Mouse (Mus musculus) forebrain, postnatal 0 days (tissue): ENCODE measurements around the gene Abracl. TPM values are rescaled to one million over a fixed set of nuclear protein-coding genes. Genes with fewer than 3 reads are reported as not detected.
A peak's percentile ranks its signal among the peaks of the same experiment; 100 is the strongest.

ENCODE experiments used
- ATAC-seq: fragments of 200-750 bp; cut with Nextera tagmentation; 2 replicates; pipeline ENCODE4 v1.8.0; 2017; ENCODE audit warnings: mild to moderate bottlenecking, moderate library complexity
- DNase-seq: peaks from one replicate; pipeline ENCODE4 v3.0.0-alpha.2; 2015
- H3K27ac ChIP-seq: fragments of 300-500 bp; sonication (generic); 2 replicates; pipeline ENCODE4 v1.5.1; 2014; ENCODE audit warnings: low read depth, mild to moderate bottlenecking, antibody characterized with exemption, low read length, moderate library complexity, mixed read lengths
- H3K27me3 ChIP-seq: fragments of 300-500 bp; sonication (generic); 2 replicates; pipeline ENCODE4 v1.6.1; 2014; ENCODE audit warnings: mild to moderate bottlenecking, low read length, mixed read lengths; ENCODE audit not compliant: insufficient read depth
- H3K36me3 ChIP-seq: fragments of 300-500 bp; sonication (generic); 2 replicates; pipeline ENCODE4 v1.6.1; 2014; ENCODE audit warnings: mild to moderate bottlenecking, moderate library complexity; ENCODE audit not compliant: insufficient read depth
- H3K4me1 ChIP-seq: fragments of 300-500 bp; sonication (generic); 2 replicates; pipeline ENCODE4 v1.6.1; 2014; ENCODE audit warnings: antibody characterized with exemption; ENCODE audit not compliant: insufficient read depth
- H3K4me2 ChIP-seq: fragments of 300-500 bp; sonication (generic); 2 replicates; pipeline ENCODE4 v1.6.1; 2014; ENCODE audit warnings: low read depth, mild to moderate bottlenecking, moderate library complexity
- H3K4me3 ChIP-seq: fragments of 300-500 bp; sonication (generic); 2 replicates; pipeline ENCODE4 v1.5.1; 2014; ENCODE audit warnings: low read depth, low read length, mixed read lengths
- H3K9ac ChIP-seq: fragments of 300-500 bp; sonication (generic); 2 replicates; pipeline ENCODE4 v1.6.1; 2014; ENCODE audit warnings: mild to moderate bottlenecking
- H3K9me3 ChIP-seq: fragments of 300-500 bp; sonication (generic); 2 replicates; pipeline ENCODE4 v1.6.1; 2016; ENCODE audit warnings: low read length
- CTCF ChIP-seq: sonication (generic); IDR thresholded peaks from 2 replicates; pipeline ENCODE4 v1.5.1; 2016; ENCODE audit warnings: antibody characterized with exemption, control low read depth, low read depth
- WGBS: fragments of 180-500 bp; shearing (Covaris S2); extraction: QIAGEN DNeasy Blood & Tissue Kit; methylation state at CpG from one replicate; pipeline ENCODE4 v1.1.7; 2014; 5-methylcytosine and 5-hydroxymethylcytosine counted together
- polyA plus RNA-seq: library from polyadenylated mRNA; unstranded; fragments of >200 nt; fragmentation: Nextera tagmentation; extraction: Ambion mirVana; gene quantifications from 2 replicates; pipeline ENCODE4 v1.2.1, GENCODE M21; 2015
- total RNA-seq: library from RNA; depleted of rRNA; stranded (reverse); fragments of >200 nt; gene quantifications from 2 replicates; pipeline ENCODE4 v1.2.3, GENCODE M21; 2014

Gene Abracl
- total and polyA plus RNA-seq, 2 experiments from 2014 or later, result 39.1 to 71.2 TPM

- H3K27me3 ChIP-seq, result no peaks in the 10 kb centered on the region
- H3K9ac ChIP-seq, result peak within 1 kb of the TSS; percentile 96
- peak within 1 kb of the TSS; percentile 73 for H3K4me2 ChIP-seq
- no peak for TF ChIP-seq CTCF
- H3K27ac ChIP-seq, result peak within 1 kb of the TSS; percentile 93
- WGBS, result under 1% methylated on average over 66 of the region's 90 CpGs
- DNase-seq, result peak; percentile 55
- peak within 1 kb of the TSS; percentile 90 for H3K4me3 ChIP-seq
- peaks cover 17% of the 10 kb centered on the region for H3K4me1 ChIP-seq
- no peaks in the 10 kb centered on the region for H3K9me3 ChIP-seq
- H3K36me3 ChIP-seq, result no peaks in the 10 kb centered on the region
- peak; percentile 76 for ATAC-seq
These were observed 32.8 kb upstream of the Abracl start, which contains the start of gene Reps1 for GRCm38 (mm10) chr10:18055696-18056390. Gene Reps1 (plus strand): TSS chr10:18055861.

- Histone ChIP-seq H3K4me1 (peaks cover 17% of the 10 kb centered on the region), H3K9ac (peak overlapping the region; percentile 96), H3K4me2 (peak overlapping the region; percentile 73), H3K27ac (peak overlapping the region; percentile 93), H3K36me3 (no peaks in the 10 kb centered on the region), H3K27me3 (no peaks in the 10 kb centered on the region), H3K4me3 (peak overlapping the region; percentile 90), H3K9me3 (no peaks in the 10 kb centered on the region)
- peak; percentile 98 for ATAC-seq
- DNase-seq, result peak; percentile 89
- peak; percentile 64 for TF ChIP-seq CTCF
- WGBS, result 2% methylated on average over 56 of the region's 61 CpGs
These were observed 32.1 kb upstream of the Abracl start for GRCm38 (mm10) chr10:18055009-18055695.

GRCm38 (mm10) chr10:18047380-18048146, 24.5 kb upstream of the Abracl start:
- ATAC-seq (no peak), DNase-seq (no peak)
- Histone ChIP-seq H3K4me2 (no peak overlapping the region), H3K4me1 (no peaks in the 10 kb centered on the region), H3K27ac (no peak overlapping the region), H3K9ac (no peak overlapping the region), H3K27me3 (no peaks in the 10 kb centered on the region), H3K9me3 (no peaks in the 10 kb centered on the region), H3K36me3 (no peaks in the 10 kb centered on the region), H3K4me3 (no peak overlapping the region)
- WGBS, result 90% methylated on average over 10 of the region's 10 CpGs
- TF ChIP-seq CTCF, result no peak

- no peak overlapping the region for H3K27ac ChIP-seq
- H3K4me1 ChIP-seq, result no peaks in the 10 kb centered on the region
- H3K9me3 ChIP-seq, result no peaks in the 10 kb centered on the region
- no peaks in the 10 kb centered on the region for H3K36me3 ChIP-seq
- no peak overlapping the region for H3K4me2 ChIP-seq
- H3K4me3 ChIP-seq, result no peak overlapping the region
- ATAC-seq, result no peak
- no peak for DNase-seq
- TF ChIP-seq CTCF, result no peak
- H3K27me3 ChIP-seq, result no peaks in the 10 kb centered on the region
- no peak overlapping the region for H3K9ac ChIP-seq
These were observed 23.3 kb upstream of the Abracl start for GRCm38 (mm10) chr10:18046380-18046779.

GRCm38 (mm10) chr10:18036849-18037248, 13.8 kb upstream of the Abracl start:
- WGBS, result 84% methylated on average over 5 of the region's 5 CpGs
- no peak overlapping the region for H3K9ac ChIP-seq
- H3K4me1 ChIP-seq, result no peaks in the 10 kb centered on the region
- DNase-seq, result no peak
- H3K4me2 ChIP-seq, result no peak overlapping the region
- no peaks in the 10 kb centered on the region for H3K36me3 ChIP-seq
- no peaks in the 10 kb centered on the region for H3K27me3 ChIP-seq
- no peak for ATAC-seq
- no peaks in the 10 kb centered on the region for H3K9me3 ChIP-seq
- no peak overlapping the region for H3K4me3 ChIP-seq
- no peak for TF ChIP-seq CTCF
- H3K27ac ChIP-seq, result no peak overlapping the region

GRCm38 (mm10) chr10:18034408-18034807, 11.3 kb upstream of the Abracl start:
- no peak overlapping the region for H3K4me3 ChIP-seq
- ATAC-seq, result no peak; the same call in 1 of the 2 replicates
- H3K9ac ChIP-seq, result no peak overlapping the region
- no peak for TF ChIP-seq CTCF
- no peaks in the 10 kb centered on the region for H3K36me3 ChIP-seq
- H3K4me1 ChIP-seq, result no peaks in the 10 kb centered on the region
- H3K4me2 ChIP-seq, result no peak overlapping the region
- no peaks in the 10 kb centered on the region for H3K9me3 ChIP-seq
- no peaks in the 10 kb centered on the region for H3K27me3 ChIP-seq
- DNase-seq, result no peak
- 89% methylated on average over 4 of the region's 4 CpGs for WGBS
- no peak overlapping the region for H3K27ac ChIP-seq
